Mouse (Mus musculus): ENCODE data around the gene Mark3.

DNA sequence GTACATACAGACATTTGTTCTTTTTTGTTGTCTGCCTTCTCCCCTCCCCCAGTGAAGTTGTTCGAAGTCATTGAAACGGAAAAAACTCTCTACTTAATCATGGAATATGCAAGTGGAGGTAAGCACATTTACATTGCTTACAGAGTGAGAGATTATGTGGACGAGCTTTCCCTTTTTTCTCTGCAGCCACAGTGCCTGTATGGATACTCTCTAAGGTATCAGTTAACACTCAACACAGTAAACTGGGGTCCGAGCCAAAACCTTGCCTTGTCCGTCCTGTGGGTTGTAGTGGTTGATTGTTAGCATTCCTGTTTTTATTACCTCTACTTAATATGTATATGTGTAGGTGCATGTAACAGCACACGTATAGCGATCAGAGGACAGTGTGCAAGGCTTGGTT is 43.9 kb downstream of the Mark3 start:
- TF ChIP-seq GATA2 (IDR thresholded peaks at IDR 0.05; ENCODE audit: borderline replicate concordance, low read depth, low read length) = no peak
- no peak for TF ChIP-seq CTCF (IDR thresholded peaks at IDR 0.05; ENCODE audit: low read depth, low read length)
